Mouse (Mus musculus): ENCODE data around the gene Gatm. TPM values are rescaled to one million over a fixed set of nuclear protein-coding genes. Genes with fewer than 3 reads are reported as not detected.

Gene Gatm
- polyA plus RNA-seq, 2 experiments = 35.6 to 54.5 TPM

DNA sequence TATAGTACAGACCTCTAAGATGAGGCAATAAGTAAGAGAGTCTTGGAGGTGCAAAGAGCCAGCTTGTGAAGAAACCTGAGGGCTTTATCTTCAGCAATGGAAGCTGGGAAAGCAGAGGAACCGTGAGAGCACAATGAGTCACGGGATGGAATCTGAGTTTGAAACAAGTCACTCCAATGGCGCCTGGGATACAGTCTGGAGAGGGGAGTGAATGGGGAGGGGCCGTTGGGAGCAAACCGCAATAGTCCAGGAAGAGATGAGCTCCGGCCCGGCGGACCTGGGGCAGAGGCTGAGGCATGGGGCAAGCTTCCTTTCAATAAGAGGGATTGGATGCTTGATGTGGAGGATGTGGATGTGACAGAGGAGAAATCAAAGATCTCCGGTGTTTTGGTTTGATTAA lies 2.3 kb downstream of the Gatm start:
- Histone ChIP-seq H3K36me3 (ENCODE audit: control insufficient read depth, insufficient read depth, low read length) (no peaks in the 10 kb centered on the region), H3K9me3 (ENCODE audit: control insufficient read depth, low read length) (no peaks in the 10 kb centered on the region), H3K27ac (replicated peaks; ENCODE audit: low read depth, low read length) (no peak overlapping the region), H3K4me2 (replicated peaks; ENCODE audit: low read depth, low read length, severe bottlenecking) (no peak overlapping the region), H3K27me3 (ENCODE audit: control insufficient read depth, insufficient read depth, low read length) (peaks cover 13% of the 10 kb centered on the region; the same call in 1 of the 2 replicates), H3K4me3 (replicated peaks; ENCODE audit: low read length) (no peak overlapping the region), H3K9ac (ENCODE audit: low read depth, low read length, severe bottlenecking) (no peak overlapping the region), H3K4me1 (ENCODE audit: control insufficient read depth, insufficient read depth, low read length) (0 out of 2 replicates have a peak, but pooled peaks cover 7% of the 10 kb centered on the region)
- no peak for ATAC-seq (ENCODE audit: low FRiP score, low read depth)
- 75% methylated on average over 9 of the region's 9 CpGs for WGBS
- TF ChIP-seq POLR2A (IDR thresholded peaks at IDR 0.05; ENCODE audit: borderline replicate concordance, extremely low read depth, insufficient read depth, insufficient read length) = no peak
- no peak for DNase-seq (ENCODE audit: low spot score)

DNA sequence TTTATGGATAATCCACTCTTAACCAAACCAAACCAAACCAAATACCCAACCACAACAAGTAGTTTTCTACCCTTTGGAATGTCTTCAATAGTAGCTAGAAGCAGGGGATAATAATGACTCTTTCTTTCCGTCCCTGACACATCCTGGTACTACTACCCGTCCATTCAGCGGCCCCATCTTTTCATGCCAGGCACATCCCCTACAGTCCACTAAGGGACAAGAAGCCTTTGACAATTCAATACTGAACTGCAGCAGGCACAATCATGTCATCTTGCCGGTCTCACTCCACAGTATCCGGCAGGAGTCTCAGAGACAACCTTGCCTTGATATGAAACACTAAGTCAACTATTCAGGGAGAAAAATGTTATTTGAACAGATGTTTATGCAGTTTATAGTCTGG lies 5.3 kb downstream of the Gatm start:
- Histone ChIP-seq H3K4me2 (replicated peaks; ENCODE audit: low read depth, low read length, severe bottlenecking) (no peak overlapping the region), H3K27me3 (ENCODE audit: control insufficient read depth, insufficient read depth, low read length) (peaks cover 4% of the 10 kb centered on the region; the same call in 1 of the 2 replicates), H3K36me3 (ENCODE audit: control insufficient read depth, insufficient read depth, low read length) (no peaks in the 10 kb centered on the region), H3K27ac (replicated peaks; ENCODE audit: low read depth, low read length) (no peak overlapping the region), H3K4me3 (replicated peaks; ENCODE audit: low read length) (no peak overlapping the region), H3K9ac (ENCODE audit: low read depth, low read length, severe bottlenecking) (no peak overlapping the region), H3K4me1 (ENCODE audit: control insufficient read depth, insufficient read depth, low read length) (0 out of 2 replicates have a peak, but pooled peaks cover 3% of the 10 kb centered on the region), H3K9me3 (ENCODE audit: control insufficient read depth, low read length) (no peaks in the 10 kb centered on the region)
- TF ChIP-seq POLR2A (IDR thresholded peaks at IDR 0.05; ENCODE audit: borderline replicate concordance, extremely low read depth, insufficient read depth, insufficient read length) = no peak
- ATAC-seq (ENCODE audit: low FRiP score, low read depth) (no peak), DNase-seq (ENCODE audit: low spot score) (no peak)
- 82% methylated on average over 5 of the region's 5 CpGs for whole genome bisulfite sequencing

DNA sequence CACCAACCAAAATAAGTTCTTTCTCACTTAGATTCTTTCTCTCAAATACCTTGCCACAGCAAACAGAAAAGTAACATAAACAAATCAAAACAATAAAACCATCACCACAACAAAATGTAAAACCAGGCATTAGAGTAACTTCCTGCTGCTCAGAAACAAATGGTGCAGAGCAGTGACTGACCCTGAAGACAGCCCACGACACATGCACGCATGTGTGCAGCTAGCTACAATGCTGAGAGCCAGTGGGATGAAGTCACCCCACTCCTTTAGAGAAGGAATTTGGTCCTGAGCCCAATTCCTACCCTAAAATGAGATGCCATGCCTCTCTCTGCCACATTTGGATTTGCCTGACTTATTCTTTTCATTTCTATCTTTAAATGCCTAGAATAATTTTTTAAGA lies 9.7 kb downstream of the Gatm start:
- 59% methylated on average over 2 of the region's 2 CpGs for WGBS
- Histone ChIP-seq H3K4me3 (replicated peaks; ENCODE audit: low read length) (no peak overlapping the region), H3K9ac (ENCODE audit: low read depth, low read length, severe bottlenecking) (no peak overlapping the region), H3K27ac (replicated peaks; ENCODE audit: low read depth, low read length) (no peak overlapping the region), H3K27me3 (ENCODE audit: control insufficient read depth, insufficient read depth, low read length) (no peaks in the 10 kb centered on the region), H3K4me1 (ENCODE audit: control insufficient read depth, insufficient read depth, low read length) (no peaks in the 10 kb centered on the region), H3K4me2 (replicated peaks; ENCODE audit: low read depth, low read length, severe bottlenecking) (no peak overlapping the region), H3K36me3 (ENCODE audit: control insufficient read depth, insufficient read depth, low read length) (no peaks in the 10 kb centered on the region), H3K9me3 (ENCODE audit: control insufficient read depth, low read length) (no peaks in the 10 kb centered on the region)
- no peak for TF ChIP-seq POLR2A (IDR thresholded peaks at IDR 0.05; ENCODE audit: borderline replicate concordance, extremely low read depth, insufficient read depth, insufficient read length)
- no peak for ATAC-seq (ENCODE audit: low FRiP score, low read depth)
- DNase-seq (ENCODE audit: low spot score) = no peak

DNA sequence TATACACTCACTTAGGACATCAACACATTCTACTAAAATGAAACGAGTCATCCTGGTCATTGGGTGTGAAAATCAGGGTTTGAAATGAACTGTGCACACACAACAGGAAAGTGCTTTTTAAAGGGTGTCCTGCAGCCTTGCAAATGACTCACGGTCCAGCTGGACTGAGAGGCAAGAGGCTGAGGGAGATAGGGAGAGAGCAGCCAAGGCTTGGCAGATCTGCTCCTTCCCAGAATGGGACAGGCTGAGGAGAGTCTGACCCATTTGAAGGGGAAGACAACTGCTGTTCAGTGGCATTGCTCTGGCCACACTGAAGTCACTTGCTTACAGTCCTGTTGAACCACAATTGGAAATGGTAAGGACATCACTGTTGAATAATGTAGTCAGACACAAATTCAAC lies 11.4 kb downstream of the Gatm start:
- no peak for ATAC-seq (ENCODE audit: low FRiP score, low read depth)
- Histone ChIP-seq H3K36me3 (ENCODE audit: control insufficient read depth, insufficient read depth, low read length) (no peaks in the 10 kb centered on the region), H3K9ac (ENCODE audit: low read depth, low read length, severe bottlenecking) (no peak overlapping the region), H3K27ac (replicated peaks; ENCODE audit: low read depth, low read length) (no peak overlapping the region), H3K27me3 (ENCODE audit: control insufficient read depth, insufficient read depth, low read length) (no peaks in the 10 kb centered on the region), H3K4me1 (ENCODE audit: control insufficient read depth, insufficient read depth, low read length) (no peaks in the 10 kb centered on the region), H3K4me2 (replicated peaks; ENCODE audit: low read depth, low read length, severe bottlenecking) (no peak overlapping the region), H3K4me3 (replicated peaks; ENCODE audit: low read length) (no peak overlapping the region), H3K9me3 (ENCODE audit: control insufficient read depth, low read length) (no peaks in the 10 kb centered on the region)
- DNase-seq (ENCODE audit: low spot score) = no peak
- WGBS = 80% methylated on average over 2 of the region's 2 CpGs
- TF ChIP-seq POLR2A (IDR thresholded peaks at IDR 0.05; ENCODE audit: borderline replicate concordance, extremely low read depth, insufficient read depth, insufficient read length) = no peak

DNA sequence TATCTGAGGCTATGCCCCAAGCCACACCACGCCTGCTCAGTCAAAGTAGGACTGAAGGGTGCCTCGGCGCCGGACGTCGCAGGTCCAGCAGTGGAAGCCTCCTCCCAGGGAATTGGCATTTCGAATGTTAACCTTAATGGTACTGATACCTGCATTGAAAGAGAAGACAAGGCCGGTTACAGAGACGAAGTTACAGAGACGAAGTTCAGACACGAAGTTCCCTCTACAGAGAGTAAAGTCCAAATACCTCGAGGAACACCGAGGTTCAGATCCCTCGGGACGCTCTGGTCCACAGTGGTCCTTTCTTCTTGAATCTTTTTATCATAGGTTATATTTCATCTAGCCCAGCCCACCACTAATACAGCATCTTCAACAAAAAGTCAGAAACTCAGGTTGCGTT lies 15.6 kb downstream of the Gatm start:
- 93% methylated on average over 16 of the region's 16 CpGs for WGBS
- ATAC-seq (ENCODE audit: low FRiP score, low read depth) = no peak

DNA sequence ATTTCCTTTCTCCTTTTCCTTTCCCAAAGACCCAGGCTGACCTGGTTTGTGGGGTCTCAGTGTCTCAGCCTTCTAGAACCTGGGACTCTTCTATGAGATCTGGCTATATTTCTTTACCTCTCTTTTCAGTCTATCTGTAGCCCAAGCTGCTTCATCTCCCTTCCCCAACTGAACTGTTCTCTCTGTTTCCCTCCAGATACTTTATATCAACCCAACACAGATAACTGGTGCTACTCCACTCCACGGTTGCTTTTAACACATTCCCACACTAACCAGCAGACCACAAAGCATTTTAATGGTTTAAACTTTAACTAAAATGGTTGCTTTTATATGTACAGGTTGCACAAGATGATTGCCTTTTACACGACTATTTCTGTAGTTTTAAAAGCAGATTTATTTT lies 19.9 kb downstream of the Gatm start:
- WGBS = 45% methylated on average over 2 of the region's 2 CpGs
- H3K36me3 ChIP-seq (ENCODE audit: control insufficient read depth, insufficient read depth, low read length) = no peaks in the 10 kb centered on the region

More for the DNA sequence above, 15.6 kb downstream of the Gatm start:
- H3K4me2 ChIP-seq (replicated peaks; ENCODE audit: low read depth, low read length, severe bottlenecking) = no peak overlapping the region
- H3K27ac ChIP-seq (replicated peaks; ENCODE audit: low read depth, low read length) = no peak overlapping the region
- H3K9ac ChIP-seq (ENCODE audit: low read depth, low read length, severe bottlenecking) = no peak overlapping the region
- no peaks in the 10 kb centered on the region for H3K9me3 ChIP-seq (ENCODE audit: control insufficient read depth, low read length)
- no peak for DNase-seq (ENCODE audit: low spot score)
- H3K4me1 ChIP-seq (ENCODE audit: control insufficient read depth, insufficient read depth, low read length) = no peaks in the 10 kb centered on the region
- no peaks in the 10 kb centered on the region for H3K36me3 ChIP-seq (ENCODE audit: control insufficient read depth, insufficient read depth, low read length)
- no peak for TF ChIP-seq POLR2A (IDR thresholded peaks at IDR 0.05; ENCODE audit: borderline replicate concordance, extremely low read depth, insufficient read depth, insufficient read length)
- H3K4me3 ChIP-seq (replicated peaks; ENCODE audit: low read length) = no peak overlapping the region
- no peaks in the 10 kb centered on the region for H3K27me3 ChIP-seq (ENCODE audit: control insufficient read depth, insufficient read depth, low read length)

More for the DNA sequence above, 19.9 kb downstream of the Gatm start:
- Histone ChIP-seq H3K4me2 (replicated peaks; ENCODE audit: low read depth, low read length, severe bottlenecking) (no peak overlapping the region), H3K27me3 (ENCODE audit: control insufficient read depth, insufficient read depth, low read length) (no peaks in the 10 kb centered on the region), H3K4me3 (replicated peaks; ENCODE audit: low read length) (no peak overlapping the region), H3K4me1 (ENCODE audit: control insufficient read depth, insufficient read depth, low read length) (no peaks in the 10 kb centered on the region), H3K9ac (ENCODE audit: low read depth, low read length, severe bottlenecking) (no peak overlapping the region), H3K9me3 (ENCODE audit: control insufficient read depth, low read length) (no peaks in the 10 kb centered on the region), H3K27ac (replicated peaks; ENCODE audit: low read depth, low read length) (no peak overlapping the region)
- TF ChIP-seq POLR2A (IDR thresholded peaks at IDR 0.05; ENCODE audit: borderline replicate concordance, extremely low read depth, insufficient read depth, insufficient read length) = no peak
- ATAC-seq (ENCODE audit: low FRiP score, low read depth) (no peak), DNase-seq (ENCODE audit: low spot score) (no peak)

Measured in limb, embryonic 14.5 days (tissue).